Mouse (Mus musculus) yolk sac, embryonic 10.5 days (tissue): Measurements from ENCODE around the gene Tat.

Source experiments
- DNase-seq: peaks from one replicate; pipeline ENCODE4 v3.0.0-alpha.2; 2017; ENCODE audit warnings: low spot score

Tat gene

GRCm38 (mm10) chr8:109990224-109990623, at the start of gene Tat:
TSS of gene Tat (plus strand) at chr8:109990437.
- no peak for DNase-seq

DNA sequence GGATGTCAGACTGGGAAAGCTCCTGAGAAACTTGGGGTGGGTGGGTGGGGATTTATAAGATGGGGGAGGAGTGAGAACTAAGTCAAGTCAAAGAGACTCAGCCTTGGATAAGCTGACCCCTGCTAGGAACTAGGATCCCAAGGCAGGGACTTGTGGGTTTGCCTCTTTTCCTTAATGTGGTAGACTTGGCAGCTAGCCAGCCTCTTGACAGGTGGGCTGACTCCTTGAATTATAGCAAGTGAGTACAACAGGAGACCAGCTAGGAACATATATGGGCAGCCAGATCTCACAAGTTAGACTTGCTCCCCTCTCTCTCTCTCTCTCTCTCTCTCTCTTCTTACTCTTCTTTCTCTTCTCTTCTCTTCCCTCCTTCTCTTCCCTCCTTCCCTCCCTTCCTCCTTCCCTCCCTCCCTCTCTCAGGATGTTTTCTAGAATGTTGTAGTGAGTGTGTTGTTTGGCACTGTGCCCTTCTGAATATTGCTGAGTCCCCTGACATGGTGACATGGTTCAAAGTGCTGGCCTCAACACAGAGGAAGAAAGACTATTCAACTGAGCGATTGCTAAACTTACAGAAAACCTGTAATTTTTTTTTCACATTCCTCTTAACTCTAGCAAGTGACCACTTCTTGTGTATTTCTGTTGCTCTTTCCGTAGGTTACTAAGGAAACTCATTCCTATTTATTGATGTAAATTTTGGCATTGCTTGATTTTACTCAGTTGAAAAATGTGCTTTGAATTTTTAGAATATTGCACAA, 48.5 kb upstream of the Tat start:
- DNase-seq = no peak

GRCm38 (mm10) chr8:109945153-109945632, 45.0 kb upstream of the Tat start:
- no peak for DNase-seq

DNA sequence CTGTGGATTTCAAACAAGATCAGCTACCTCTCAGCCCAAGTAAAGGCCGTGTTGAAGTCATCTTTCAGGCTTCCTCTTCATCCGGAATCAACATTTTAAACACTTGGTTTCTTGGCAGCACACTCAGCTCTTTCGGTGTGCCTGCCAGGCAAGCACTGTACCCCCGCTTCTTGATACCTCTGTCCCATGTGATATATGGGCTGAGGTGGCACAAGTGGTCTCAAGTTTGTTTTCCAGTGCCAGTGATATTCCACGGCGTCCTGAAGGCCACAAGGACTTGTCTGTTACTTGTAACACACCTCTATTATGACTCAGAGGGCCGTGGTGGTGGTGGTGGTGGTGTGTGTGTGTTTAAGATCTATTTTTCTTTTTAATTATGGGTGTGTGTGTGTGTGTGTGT, 44.5 kb upstream of the Tat start:
- no peak for DNase-seq

DNA sequence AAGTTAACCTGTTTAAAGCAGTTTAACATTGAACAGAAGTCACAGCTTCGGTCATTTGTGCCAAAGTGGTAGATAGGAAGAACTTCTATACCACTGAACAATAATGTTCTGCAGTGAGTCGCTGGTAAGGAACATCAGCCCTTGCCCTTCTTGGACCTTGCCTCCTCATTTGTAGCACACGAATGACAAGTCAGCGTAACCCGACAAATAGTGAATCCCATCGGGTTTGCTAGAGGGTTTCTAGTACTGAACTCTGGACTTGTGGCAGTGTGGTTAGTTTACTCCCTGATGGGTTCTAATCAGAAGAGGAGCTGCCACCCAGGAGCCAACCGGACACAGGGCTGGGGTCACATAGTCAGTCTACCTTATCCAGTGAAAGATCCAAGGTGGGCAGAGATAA, 44.0 kb upstream of the Tat start:
- no peak for DNase-seq

DNA sequence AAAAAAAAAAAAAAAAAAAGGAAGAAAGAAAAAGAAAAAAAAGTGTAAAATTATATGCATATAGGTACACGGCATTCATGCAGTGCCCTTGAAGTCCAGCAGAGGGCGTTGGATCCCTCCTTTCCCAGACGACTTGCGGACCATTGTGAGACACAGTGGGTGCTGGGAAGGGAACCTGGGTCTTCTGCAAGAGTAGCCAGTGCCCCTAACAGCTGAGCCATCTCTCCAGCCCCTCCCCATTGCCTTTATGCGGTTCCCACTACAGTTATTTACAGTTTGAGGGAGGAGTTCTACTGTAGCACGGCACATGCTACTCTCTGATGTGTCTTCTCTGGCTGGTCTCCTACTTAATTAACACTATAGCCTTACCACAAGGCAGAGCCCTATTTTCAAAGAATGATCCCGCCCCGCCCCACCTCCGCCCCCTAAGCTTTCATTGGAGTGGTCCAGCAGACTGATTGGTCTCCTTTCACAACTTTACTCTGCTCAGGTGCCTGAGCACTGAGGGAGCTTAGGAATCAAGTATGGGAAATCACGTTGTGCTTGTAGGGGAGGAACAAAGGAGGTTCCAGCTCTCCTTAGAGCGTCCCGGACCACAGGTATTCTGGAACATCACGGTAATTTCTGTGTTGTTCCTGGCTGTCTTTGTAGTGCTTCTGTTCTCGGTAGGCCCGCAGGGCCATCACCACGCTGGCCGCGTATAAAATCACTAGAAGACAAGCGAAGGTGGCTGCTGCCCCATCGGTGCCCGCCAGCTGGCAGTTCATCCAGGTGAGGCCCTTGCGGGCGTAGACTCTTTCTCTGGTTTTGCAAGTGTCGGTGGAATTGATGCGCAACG, 42.6 kb upstream of the Tat start:
- DNase-seq = no peak

GRCm38 (mm10) chr8:109948285-109948564, 42.0 kb upstream of the Tat start:
- DNase-seq = no peak

DNA sequence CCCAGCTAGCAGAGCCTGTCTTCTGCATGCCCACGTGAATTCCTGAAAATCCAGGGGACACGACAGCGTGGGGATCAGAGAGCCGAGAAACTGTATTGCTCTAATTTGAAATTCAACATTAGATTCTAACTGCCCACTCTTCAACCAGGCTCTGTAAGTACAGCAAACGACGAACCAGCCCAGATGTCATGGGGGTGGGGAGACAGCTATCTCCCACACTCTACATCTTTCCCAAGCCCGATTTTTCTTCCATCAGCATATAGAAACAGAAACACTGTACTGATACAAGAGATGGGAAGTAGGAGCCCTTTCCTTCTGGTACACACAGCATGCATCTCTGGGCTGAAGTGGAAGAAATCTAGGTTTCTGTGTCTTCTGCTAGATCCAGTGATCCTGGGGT, 38.1 kb upstream of the Tat start:
- no peak for DNase-seq

- no peak for DNase-seq
Observed at GRCm38 (mm10) chr8:109954486-109954948, 35.7 kb upstream of the Tat start.

DNA sequence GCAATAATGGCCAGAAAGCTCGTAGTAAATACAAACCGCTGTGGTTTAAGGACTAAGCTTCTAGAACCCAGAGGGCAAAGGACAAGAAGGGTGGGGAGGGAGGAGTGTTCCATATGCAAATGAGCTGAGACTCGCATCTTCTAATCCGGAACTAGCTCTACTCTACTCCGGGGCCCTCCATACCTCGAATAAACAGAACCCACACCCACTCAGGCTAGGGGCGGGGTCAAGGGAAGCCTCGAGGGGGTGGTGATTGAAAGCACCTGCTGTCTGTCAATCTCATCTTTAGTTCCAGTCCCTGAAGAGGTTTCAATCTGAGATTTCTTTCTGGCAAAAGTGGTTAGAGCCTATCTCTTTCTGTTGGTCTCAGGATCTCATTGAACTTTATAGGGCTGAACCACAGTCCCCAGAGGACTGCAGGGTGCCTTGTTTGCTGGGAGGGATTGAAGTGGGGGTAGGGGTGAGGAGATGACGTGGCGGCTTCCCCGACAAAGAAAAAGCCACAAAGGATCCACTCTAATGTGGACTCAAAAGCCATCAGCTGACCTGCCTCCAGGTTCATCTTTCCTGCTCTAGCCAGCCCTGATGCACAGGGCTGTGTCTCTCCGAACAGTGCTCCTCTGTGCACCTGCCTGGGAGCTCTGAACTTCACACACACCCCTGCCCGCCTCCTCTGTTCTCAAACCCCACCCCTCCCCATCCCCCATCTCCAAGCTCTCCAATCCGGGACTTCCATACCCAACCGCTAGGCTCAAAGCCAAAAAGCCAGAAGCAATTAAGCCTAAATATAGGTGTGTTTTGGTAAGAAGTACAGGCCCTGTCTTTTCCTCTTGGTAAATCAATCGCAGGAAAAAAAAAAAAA, 32.8 kb upstream of the Tat start:
- DNase-seq = peak; percentile 79

- DNase-seq = no peak
Observed at GRCm38 (mm10) chr8:109958036-109958655, 32.1 kb upstream of the Tat start.

- DNase-seq = no peak
Observed at GRCm38 (mm10) chr8:109959112-109959511, 31.1 kb upstream of the Tat start.

GRCm38 (mm10) chr8:109961693-109962367, 28.4 kb upstream of the Tat start, which contains the start of gene Marveld3:
TSS of gene Marveld3 (minus strand) at chr8:109962203.
- peak; percentile 70 for DNase-seq

DNA sequence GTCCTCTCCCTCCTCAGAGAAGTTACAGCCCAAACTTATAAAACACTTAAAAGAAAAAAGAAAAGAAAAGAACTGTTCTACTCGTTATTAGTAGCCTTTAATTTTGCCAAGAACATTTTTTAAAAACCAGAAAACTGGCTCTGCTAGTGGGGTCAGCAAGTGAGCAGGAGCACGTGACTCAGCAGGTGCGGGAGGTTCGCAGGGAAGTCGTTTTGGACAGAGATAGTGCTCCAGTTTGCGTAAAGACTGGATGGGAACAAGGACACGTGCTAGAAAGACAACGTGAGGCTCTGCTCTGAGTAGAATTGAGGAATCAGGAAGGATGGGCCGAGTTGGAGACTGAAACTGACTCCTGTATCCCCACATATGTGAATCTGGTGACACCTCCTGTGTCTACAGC, 27.3 kb upstream of the Tat start:
- DNase-seq = no peak

DNA sequence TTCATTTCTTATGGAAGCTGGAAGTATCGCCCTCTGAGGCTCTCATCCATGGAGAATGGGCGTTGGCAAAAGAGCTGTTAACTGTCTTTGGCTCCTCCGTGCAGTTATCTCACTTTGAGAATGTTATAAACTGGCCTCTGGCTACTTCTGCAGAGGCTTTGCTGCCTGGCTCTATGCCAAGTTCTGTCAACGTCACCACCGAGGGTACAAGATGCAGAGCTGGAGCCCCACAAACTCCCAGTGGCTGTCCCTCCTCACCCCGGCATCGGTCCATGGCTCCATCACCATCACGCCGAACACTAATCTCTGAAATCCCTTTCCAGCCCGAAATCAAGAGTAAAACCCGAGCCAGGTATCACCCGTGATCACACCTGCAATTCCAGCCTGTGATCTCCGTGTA, 26.8 kb upstream of the Tat start:
- no peak for DNase-seq

- no peak for DNase-seq
Observed at GRCm38 (mm10) chr8:109964106-109964505, 26.1 kb upstream of the Tat start.

DNA sequence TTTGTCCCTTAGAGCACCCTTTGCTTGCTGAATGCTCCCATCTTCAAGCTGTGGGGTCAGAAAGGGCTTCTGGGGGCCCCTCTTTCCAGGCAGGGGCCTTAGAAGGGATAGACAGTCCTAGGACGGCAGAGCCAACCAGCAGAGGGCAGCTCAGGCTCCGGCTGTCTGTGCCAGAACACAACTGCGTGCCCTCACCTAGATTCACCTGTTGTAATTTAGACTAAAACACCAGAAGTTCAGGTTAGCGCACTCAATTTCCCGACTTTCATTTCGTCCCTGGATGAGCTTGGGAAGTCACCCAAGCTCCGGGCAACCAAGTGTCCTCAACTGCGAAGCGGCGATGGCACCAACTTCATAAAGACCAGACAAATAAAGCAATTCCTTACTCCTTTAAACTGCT, 21.4 kb upstream of the Tat start:
- DNase-seq = no peak

GRCm38 (mm10) chr8:109970323-109970722, 19.9 kb upstream of the Tat start:
- no peak for DNase-seq

DNA sequence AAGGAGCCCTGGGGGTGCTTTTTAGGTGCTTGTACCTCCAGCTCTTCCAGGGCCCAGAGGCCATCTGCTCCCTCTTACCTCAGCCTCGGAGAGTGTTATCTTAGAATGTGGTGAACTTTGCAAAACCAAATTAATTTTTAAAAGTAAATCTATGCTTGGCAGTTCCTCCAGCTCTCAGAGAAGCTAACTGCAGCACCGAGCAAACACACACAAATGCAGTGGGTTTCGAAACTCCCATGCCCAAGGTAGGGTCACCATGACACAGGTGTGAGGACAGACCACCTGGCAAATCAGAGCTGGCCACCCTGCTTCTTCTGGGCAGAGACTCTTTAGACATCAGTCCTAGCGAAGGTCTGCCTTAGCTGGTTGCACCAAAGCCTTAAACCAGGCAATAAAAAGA, 17.3 kb upstream of the Tat start:
- DNase-seq = no peak

DNA sequence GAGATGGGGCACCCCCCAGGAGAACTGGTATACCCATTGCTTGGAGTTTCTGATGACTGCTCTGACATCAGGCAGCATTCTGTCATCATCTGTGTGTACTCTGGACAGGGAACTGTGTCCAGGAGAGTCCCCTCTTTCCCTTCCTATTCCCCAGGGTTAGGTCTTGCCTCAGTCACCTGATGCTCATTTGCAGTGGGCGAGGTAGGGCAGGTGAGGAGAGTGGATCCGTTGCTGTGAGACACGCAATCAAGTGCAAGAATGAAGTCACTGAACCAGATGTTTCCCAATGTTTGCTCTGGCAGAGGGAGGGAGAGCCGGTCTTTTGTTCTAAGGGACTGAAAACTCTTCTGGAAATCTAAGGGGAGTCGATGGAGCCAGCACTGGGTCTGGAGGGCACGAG, 10.9 kb upstream of the Tat start:
- peak; percentile 43 for DNase-seq

- no peak for DNase-seq
Observed at GRCm38 (mm10) chr8:109982386-109983105, 7.7 kb upstream of the Tat start.
